Mouse (Mus musculus) myocyte (in vitro differentiated cells): ENCODE measurements around the gene Rab44.

Experiments
- CEBPB ChIP-seq: IDR thresholded peaks from 2 replicates; pipeline ENCODE4 v1.6.1; 2011; ENCODE audit warnings: mild to moderate bottlenecking, moderate library complexity; ENCODE audit not compliant: poor library complexity, insufficient read depth, severe bottlenecking
- E2F4 ChIP-seq: IDR thresholded peaks from one replicate; pipeline ENCODE4 v1.6.1; 2011; ENCODE audit warnings: mild to moderate bottlenecking, control low read depth, moderate library complexity; ENCODE audit not compliant: insufficient read depth
- MAX ChIP-seq: IDR thresholded peaks from one replicate; pipeline ENCODE4 v1.6.1; 2011; ENCODE audit warnings: low read depth, mild to moderate bottlenecking, control low read depth
- POLR2A ChIP-seq: IDR thresholded peaks from one replicate; pipeline ENCODE4 v1.6.1; 2011; ENCODE audit warnings: low read depth, mild to moderate bottlenecking, control low read depth, moderate library complexity; ENCODE audit not compliant: insufficient read length
- POLR2AphosphoS2 ChIP-seq: IDR thresholded peaks from one replicate; pipeline ENCODE4 v1.6.1; 2011; ENCODE audit warnings: low read depth, control low read depth; ENCODE audit not compliant: insufficient read length
- SRF ChIP-seq: IDR thresholded peaks from one replicate; pipeline ENCODE4 v1.6.1; 2011; ENCODE audit warnings: low read depth; ENCODE audit not compliant: control insufficient read depth, insufficient read length
- USF1 ChIP-seq: IDR thresholded peaks from one replicate; pipeline ENCODE4 v1.6.1; 2011; ENCODE audit warnings: low read depth, mild to moderate bottlenecking, control low read depth, moderate library complexity

- TF ChIP-seq POLR2AphosphoS2: no peak
- TF ChIP-seq USF1: no peak
- TF ChIP-seq E2F4: no peak
- TF ChIP-seq CEBPB: no peak
- no peak for TF ChIP-seq MAX
- no peak for TF ChIP-seq POLR2A
- no peak for TF ChIP-seq SRF
Observed at GRCm38 (mm10) chr17:29172062-29172461, 58.1 kb downstream of the Rab44 start.
